Mouse (Mus musculus) retina, postnatal 1 day (tissue): Measurements from ENCODE around the gene Vstm5.
A peak's percentile ranks its signal among the peaks of the same experiment; 100 is the strongest.
"Not testable (repeated sequence)": the region's sequence is repeated elsewhere in the genome, so short reads cannot be mapped to it uniquely, and the experiment has no call there.

Source experiments
- DNase-seq: peaks from one replicate; pipeline ENCODE4 v3.0.0-alpha.2; 2012

Vstm5 gene

GRCm38 (mm10) chr9:15239042-15239925 is at the start of gene Vstm5:
Gene Vstm5 (plus strand): TSS chr9:15239045.
- peak; percentile 66 for DNase-seq

- not testable (repeated sequence) for DNase-seq
These were observed 44.0 kb upstream of the Vstm5 start for GRCm38 (mm10) chr9:15194806-15195205.

- DNase-seq, result no peak
These were observed 32.2 kb upstream of the Vstm5 start for GRCm38 (mm10) chr9:15206631-15207030.

GRCm38 (mm10) chr9:15209320-15209719 is 29.5 kb upstream of the Vstm5 start:
- no peak for DNase-seq

- no peak for DNase-seq
These were observed 27.0 kb upstream of the Vstm5 start for GRCm38 (mm10) chr9:15211876-15212275.

- DNase-seq, result no peak
These were observed 25.1 kb upstream of the Vstm5 start for GRCm38 (mm10) chr9:15213695-15214094.

- DNase-seq, result no peak
These were observed 13.9 kb upstream of the Vstm5 start for GRCm38 (mm10) chr9:15224912-15225311.

- DNase-seq, result no peak
These were observed 6.4 kb upstream of the Vstm5 start for GRCm38 (mm10) chr9:15232445-15232844.

GRCm38 (mm10) chr9:15233604-15234003 is 5.2 kb upstream of the Vstm5 start:
- DNase-seq, result no peak

- no peak for DNase-seq
These were observed 2.9 kb upstream of the Vstm5 start for GRCm38 (mm10) chr9:15235986-15236385.

- DNase-seq, result no peak
These were observed 1.1 kb upstream of the Vstm5 start for GRCm38 (mm10) chr9:15237516-15238296.

GRCm38 (mm10) chr9:15238297-15238990 is 401 bp upstream of the Vstm5 start:
- DNase-seq, result no peak

GRCm38 (mm10) chr9:15240006-15240405 is 1.2 kb downstream of the Vstm5 start:
- DNase-seq, result no peak

- DNase-seq, result no peak
These were observed 2.2 kb downstream of the Vstm5 start for GRCm38 (mm10) chr9:15240863-15241595.

- DNase-seq, result peak; percentile 61
These were observed 2.7 kb downstream of the Vstm5 start for GRCm38 (mm10) chr9:15241596-15241939.

GRCm38 (mm10) chr9:15242130-15242529 is 3.3 kb downstream of the Vstm5 start:
- no peak for DNase-seq

- no peak for DNase-seq
These were observed 6.7 kb downstream of the Vstm5 start for GRCm38 (mm10) chr9:15245319-15246075.

GRCm38 (mm10) chr9:15250376-15250775 is 11.5 kb downstream of the Vstm5 start:
- no peak for DNase-seq

- no peak for DNase-seq
These were observed 13.4 kb downstream of the Vstm5 start for GRCm38 (mm10) chr9:15252196-15252595.

- no peak for DNase-seq
These were observed 15.7 kb downstream of the Vstm5 start for GRCm38 (mm10) chr9:15254501-15254900.

GRCm38 (mm10) chr9:15256214-15256613 is 17.4 kb downstream of the Vstm5 start:
- no peak for DNase-seq

- no peak for DNase-seq
These were observed 23.1 kb downstream of the Vstm5 start for GRCm38 (mm10) chr9:15261980-15262379.
